Mouse (Mus musculus): ENCODE measurements at regions not wholly inside any gene's neighbourhood (a gene's known extent, or its start where the extent isn't known, plus 50 kb on each side); places are given as distances from the start of the nearest gene placed in this dataset.

DNA sequence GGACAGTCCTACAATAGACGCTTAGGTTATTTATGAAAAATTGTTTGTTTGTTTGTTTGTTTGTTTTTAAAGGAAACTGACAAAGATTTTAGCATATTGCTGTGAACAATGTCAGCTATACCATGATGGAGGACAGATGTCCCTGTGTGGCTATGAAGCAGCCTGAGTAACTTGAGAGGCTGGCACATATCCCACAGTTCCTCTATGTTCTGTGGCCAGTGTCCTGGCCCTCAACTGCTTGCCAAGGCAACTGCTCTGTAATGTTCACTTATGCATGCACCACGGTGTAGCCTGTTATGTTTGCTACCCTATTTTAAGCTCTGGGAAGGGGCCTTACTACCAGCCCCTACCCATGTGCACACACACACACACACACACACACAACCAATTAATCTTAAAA lies 222.6 kb downstream of the Gm5426 start:
- TF ChIP-seq ZMIZ1 (IDR thresholded peaks at IDR 0.05; ENCODE audit: low read depth, low read length) (no peak), CTCF (conservative IDR thresholded peaks at IDR 0.05 in 1 of 2, IDR thresholded peaks at IDR 0.05 in 1 of 2; ENCODE audit: low read depth in 2 of 2, low read length in 2 of 2) (no peak), CHD1 (IDR thresholded peaks at IDR 0.05; ENCODE audit: low read depth, low read length) (no peak), HCFC1 (IDR thresholded peaks at IDR 0.05; ENCODE audit: low read depth, low read length) (no peak), NRF1 (IDR thresholded peaks at IDR 0.05; ENCODE audit: low read depth, low read length) (no peak), POLR2A (IDR thresholded peaks at IDR 0.05; ENCODE audit: low read depth, low read length) (no peak), BHLHE40 (IDR thresholded peaks at IDR 0.05; ENCODE audit: low read depth, low read length) (no peak), MXI1 (IDR thresholded peaks at IDR 0.05; ENCODE audit: low read depth, low read length) (no peak), RAD21 (IDR thresholded peaks at IDR 0.05; ENCODE audit: low read depth, low read length) (no peak), USF1 (IDR thresholded peaks at IDR 0.05; ENCODE audit: low read depth, low read length) (no peak), TCF12 (IDR thresholded peaks at IDR 0.05; ENCODE audit: low read depth, low read length) (no peak), POLR2AphosphoS2 (IDR thresholded peaks at IDR 0.05; ENCODE audit: low read depth, low read length) (no peak), JUND (conservative IDR thresholded peaks at IDR 0.05; ENCODE audit: low read depth, low read length) (no peak), EP300 (IDR thresholded peaks at IDR 0.05; ENCODE audit: low read length) (no peak)

All from CH12.LX (cell line).